Mouse (Mus musculus) duodenum, adult 2 months (tissue): ENCODE measurements around the gene Treml4. TPM values are rescaled to one million over a fixed set of nuclear protein-coding genes. Genes with fewer than 3 reads are reported as not detected.

Experiments
- polyA plus RNA-seq: library from polyadenylated mRNA; depleted of rRNA; stranded (reverse); fragments of >200 nt; gene quantifications from 2 replicates; pipeline ENCODE4 v1.2.3, GENCODE M21; 2012; ENCODE audit warnings: low replicate concordance; rRNA removed

Gene Treml4
- polyA plus RNA-seq, result 1.5 TPM in 2 replicates

GRCm38 (mm10) chr17:48263741-48264362, at the start of gene Treml4:
Treml4 (plus strand) TSS chr17:48264295.

GRCm38 (mm10) chr17:48232518-48232917, 31.6 kb upstream of the Treml4 start, which contains the start of gene Trem1:
Trem1 (plus strand) TSS chr17:48232768.

GRCm38 (mm10) chr17:48247221-48247928, 16.7 kb upstream of the Treml4 start, which contains the start of gene Trem3:
Trem3 (plus strand) TSS chr17:48247777.

GRCm38 (mm10) chr17:48299203-48299602, 35.1 kb downstream of the Treml4 start, which contains the start of gene Treml2:
Treml2 (plus strand) TSS chr17:48299498.

GRCm38 (mm10) chr17:48315905-48316579, 51.9 kb downstream of the Treml4 start, which contains the start of gene B430306N03Rik:
B430306N03Rik (plus strand) TSS chr17:48316141.

Other genes with a start within 250 kb of the Treml4 start
- not detected in 2 replicates for gene 1700122O11Rik, start 226.0 kb upstream of the Treml4 start, polyA plus RNA-seq
- not detected in 2 replicates for gene 1700067P10Rik, start 175.0 kb upstream of the Treml4 start, polyA plus RNA-seq
- 0.19 and 0.68 TPM in 2 replicates for gene 9830107B12Rik, start 118.0 kb upstream of the Treml4 start, polyA plus RNA-seq
- gene A530064D06Rik, start 97.0 kb upstream of the Treml4 start, polyA plus RNA-seq, result 1.1 TPM in 1 of 2 replicates, not detected in the other
- gene Trem1, start 31.5 kb upstream of the Treml4 start, polyA plus RNA-seq, result 0.06 TPM in 1 of 2 replicates, not detected in the other
- not detected in 2 replicates for gene Trem3, start 16.5 kb upstream of the Treml4 start, polyA plus RNA-seq
- 0.55 and 0.87 TPM in 2 replicates for gene Treml2, start 35.2 kb downstream of the Treml4 start, polyA plus RNA-seq
- 0.51 and 0.64 TPM in 2 replicates for gene B430306N03Rik, start 51.8 kb downstream of the Treml4 start, polyA plus RNA-seq
- 0.36 and 0.89 TPM in 2 replicates for gene Trem2, start 82.1 kb downstream of the Treml4 start, polyA plus RNA-seq
- gene Treml1, start 95.6 kb downstream of the Treml4 start, polyA plus RNA-seq, result not detected in 2 replicates
- 19.6 and 32.5 TPM in 2 replicates for gene Nfya, start 145.6 kb downstream of the Treml4 start, polyA plus RNA-seq
- 2.9 and 3.4 TPM in 2 replicates for gene Oard1, start 145.7 kb downstream of the Treml4 start, polyA plus RNA-seq
- 0.97 and 2.3 TPM in 2 replicates for gene Apobec2, start 168.6 kb downstream of the Treml4 start, polyA plus RNA-seq
- gene Tspo2, start 187.2 kb downstream of the Treml4 start, polyA plus RNA-seq, result 10.4 and 11.7 TPM in 2 replicates
- gene Unc5cl, start 190.6 kb downstream of the Treml4 start, polyA plus RNA-seq, result 62.1 and 81.4 TPM in 2 replicates